ENCODE assay signal across 12 mouse cellular contexts in the genomic region with DNA sequence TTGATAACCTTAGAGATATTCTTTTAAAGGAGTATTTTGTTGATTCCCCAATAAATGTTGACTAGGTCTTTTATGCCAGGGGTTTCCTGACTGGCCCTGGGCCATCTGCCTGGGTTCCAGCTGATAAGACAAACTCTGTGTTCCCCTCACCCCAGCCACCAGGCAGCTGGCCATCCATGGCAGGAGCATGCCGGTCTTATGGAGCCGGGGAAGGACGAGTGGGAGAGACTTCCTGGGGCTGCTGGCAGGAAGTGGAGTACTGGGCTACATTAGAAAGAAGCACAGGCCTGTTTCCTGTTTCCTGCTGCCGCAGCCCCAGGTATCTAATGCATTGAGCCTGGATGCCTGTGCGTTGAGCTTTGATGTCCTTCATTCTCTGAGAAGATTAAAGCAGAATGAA.
DNase-seq lines count a peak whose midpoint lies in the region; ATAC-seq lines count a peak whose summit lies in the region.
"Had no signal": no experiment of that assay in that cellular context is flagged by ENCODE, and none has a peak within 500 bp of the region (broad histone marks: within the 10 kb centered on the region; RNA-seq: fewer than 3 reads in every experiment).

No protein-coding gene starts in this region.

- intact Hi-C loops in gastrocnemius, postnatal 14 days (cut with DNase I; ENCODE audit: low total_unique reads): no loop called here

- no peaks in the 10 kb centered on the region for H3K27me3 ChIP-seq in heart, embryonic 10.5 days (ENCODE audit: insufficient read depth, poor library complexity, severe bottlenecking)
- no peaks in the 10 kb centered on the region for H3K27me3 ChIP-seq in heart, embryonic 11.5 days (ENCODE audit: control insufficient read depth, insufficient read depth, low read length)
- H3K27me3 ChIP-seq in lung, embryonic 16.5 days (ENCODE audit: control insufficient read depth, insufficient read depth, low read depth, low read length): no peaks in the 10 kb centered on the region
- H3K27me3 ChIP-seq: neural tube, embryonic 12.5 days had no signal

- no peak for ATAC-seq in heart, embryonic 11.5 days (replicated peaks; ENCODE audit: insufficient number of reproducible peaks, low FRiP score, low TSS enrichment)
- ATAC-seq in lung, embryonic 16.5 days (ENCODE audit: low read depth): peak; percentile 68
- ATAC-seq: liver, postnatal 0 days had no signal

- DNase-seq in heart, embryonic 10.5 days (ENCODE audit: low spot score): no peak
- peak; percentile 39 for DNase-seq in CD4-positive helper T cell, adult 2 months (ENCODE audit: low read depth, low spot score)
- peak; percentile 12 to 44 for DNase-seq in adrenal gland, postnatal 36 days
- no peak for DNase-seq in gastrocnemius, postnatal 14 days
- no peak for DNase-seq in yolk sac, embryonic 10.5 days (ENCODE audit: low spot score)
- DNase-seq in layer of hippocampus, adult 8-10 months (ENCODE audit: low spot score in 2 of 2): no peak
- DNase-seq: cerebellum, adult 8-10 months; liver, postnatal 0 days had no signal

- WGBS in heart, embryonic 10.5 days: 27% methylated on average over 5 of the region's 5 CpGs
- 29% methylated on average over 5 of the region's 5 CpGs for WGBS in heart, embryonic 11.5 days (ENCODE audit: insufficient replicate concordance)
- 41% methylated on average over 5 of the region's 5 CpGs for WGBS in lung, embryonic 16.5 days

- 0 out of 2 replicates have a peak overlapping the region, but pooled peaks have one; percentile 52 for H3K27ac ChIP-seq in heart, embryonic 10.5 days
- H3K27ac ChIP-seq in heart, embryonic 11.5 days (ENCODE audit: low read depth, low read length): no peak overlapping the region
- peak overlapping the region; percentile 70; the same call in 1 of the 2 replicates for H3K27ac ChIP-seq in lung, embryonic 16.5 days (ENCODE audit: low read length)
- H3K27ac ChIP-seq: neural tube, embryonic 12.5 days had no signal

- H3K4me3 ChIP-seq in heart, embryonic 10.5 days: no peak overlapping the region
- H3K4me3 ChIP-seq in heart, embryonic 11.5 days (ENCODE audit: low read depth, low read length): no peak overlapping the region
- no peak overlapping the region for H3K4me3 ChIP-seq in lung, embryonic 16.5 days (ENCODE audit: low read length)
- H3K4me3 ChIP-seq: erythroblast, embryonic 14.5 days; neural tube, embryonic 12.5 days had no signal

- H3K4me1 ChIP-seq in heart, embryonic 10.5 days: peaks cover 9% of the 10 kb centered on the region
- H3K4me1 ChIP-seq in heart, embryonic 11.5 days (ENCODE audit: control insufficient read depth, insufficient read depth, low read length): peaks cover 9% of the 10 kb centered on the region
- H3K4me1 ChIP-seq in lung, embryonic 16.5 days (replicated peaks; ENCODE audit: control insufficient read depth, insufficient read depth, low read length): peaks cover 7% of the 10 kb centered on the region
- H3K4me1 ChIP-seq: neural tube, embryonic 12.5 days had no signal

- no peaks in the 10 kb centered on the region for H3K36me3 ChIP-seq in heart, embryonic 10.5 days
- no peaks in the 10 kb centered on the region for H3K36me3 ChIP-seq in heart, embryonic 11.5 days (ENCODE audit: control insufficient read depth, insufficient read depth, low read length)
- H3K36me3 ChIP-seq in lung, embryonic 16.5 days (ENCODE audit: control insufficient read depth, insufficient read depth, low read length): peaks cover 5% of the 10 kb centered on the region
- H3K36me3 ChIP-seq: neural tube, embryonic 12.5 days had no signal

- H3K9ac ChIP-seq in heart, embryonic 11.5 days (ENCODE audit: low read depth, low read length): no peak overlapping the region
- H3K9ac ChIP-seq in lung, embryonic 16.5 days (ENCODE audit: low read length): no peak overlapping the region
- H3K9ac ChIP-seq: liver, postnatal 0 days; neural tube, embryonic 12.5 days had no signal

- no peaks in the 10 kb centered on the region for H3K9me3 ChIP-seq in heart, embryonic 10.5 days
- H3K9me3 ChIP-seq in heart, embryonic 11.5 days (replicated peaks; ENCODE audit: control insufficient read depth, low read length): no peaks in the 10 kb centered on the region
- H3K9me3 ChIP-seq in lung, embryonic 16.5 days (ENCODE audit: control insufficient read depth, low read length): no peaks in the 10 kb centered on the region
- H3K9me3 ChIP-seq: neural tube, embryonic 12.5 days had no signal

- no peak overlapping the region for H3K4me2 ChIP-seq in heart, embryonic 11.5 days
- no peak overlapping the region for H3K4me2 ChIP-seq in lung, embryonic 16.5 days (ENCODE audit: low read depth, low read length)
- H3K4me2 ChIP-seq: neural tube, embryonic 12.5 days had no signal

Comparison
In these comparisons a context has a peak if more than half of its experiments do, and no peak if none do; other contexts are left out.
1. DNase-seq: peak in CD4-positive helper T cell, adult 2 months (single experiment) and adrenal gland, postnatal 36 days (2 of 2); none in heart, embryonic 10.5 days (single experiment), gastrocnemius, postnatal 14 days (single experiment), yolk sac, embryonic 10.5 days (single experiment) and layer of hippocampus, adult 8-10 months (0 of 2).